Mouse (Mus musculus) gastrocnemius, postnatal 14 days (tissue): ENCODE results near the gene Wwox. TPM values are rescaled to one million over a fixed set of nuclear protein-coding genes. Genes with fewer than 3 reads are reported as not detected.

Experiments used
- DNase-seq: peaks from one replicate; pipeline ENCODE4 v3.0.0; 2021; ENCODE audit warnings: mixed read lengths
- intact Hi-C: fragments of 180-260 bp; cut with DNase I; formaldehyde crosslinking; loops from one replicate; pipeline ENCODE4 v1.15.1; 2025; ENCODE audit warnings: low total_unique reads
- total RNA-seq, 2 experiments: library from RNA; stranded (reverse); gene quantifications; 2 replicates each; pipeline ENCODE4 v1.2.3; 2021

The Wwox gene
- total RNA-seq, 2 experiments from 2014 or later: 7.2 to 7.8 TPM

DNA sequence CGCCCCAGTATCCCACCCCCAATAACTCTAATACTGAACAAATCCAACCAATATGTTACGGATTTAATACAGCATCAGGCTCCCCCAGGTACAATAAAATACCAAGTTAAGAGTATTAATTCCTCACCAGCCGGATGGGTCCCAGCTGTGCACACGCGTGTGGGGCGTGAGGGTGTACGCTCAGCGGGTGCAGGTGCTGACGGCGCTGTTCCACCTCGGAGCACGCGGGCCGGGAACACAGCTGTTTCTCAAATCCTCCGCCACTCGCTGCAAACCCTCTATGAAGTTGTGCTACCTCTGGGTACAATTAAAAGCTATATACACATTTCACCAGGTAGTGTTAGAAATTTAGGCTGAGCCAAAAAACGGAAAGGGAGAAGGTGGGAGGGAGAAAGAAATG is 818.0 kb downstream of the Wwox start:
- no peak for DNase-seq
- intact Hi-C loops: no loop called here

GRCm38 (mm10) chr8:115259806-115260205 is 820.4 kb downstream of the Wwox start:
- intact Hi-C loops: no loop called here
- DNase-seq: no peak

DNA sequence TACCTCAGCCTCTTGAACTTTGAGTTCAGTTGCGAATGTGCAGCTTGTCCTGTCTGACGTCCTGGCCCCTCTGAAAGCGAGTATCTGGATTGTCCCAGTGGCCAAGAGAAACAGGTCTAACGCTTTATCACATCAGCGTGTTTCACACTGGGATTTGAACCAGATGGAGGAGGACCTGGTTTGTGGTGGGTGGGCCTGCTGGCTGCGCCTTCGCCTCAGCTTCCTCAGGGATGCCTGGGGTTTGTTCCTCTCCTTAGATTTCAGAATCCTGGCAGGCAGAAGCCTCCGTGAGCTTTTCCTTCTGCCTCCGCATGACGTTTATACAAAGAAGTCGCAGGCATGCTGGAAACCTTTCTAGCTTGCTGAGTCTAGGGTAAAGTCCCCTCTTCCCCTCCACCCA is 827.7 kb downstream of the Wwox start:
- DNase-seq: no peak
- intact Hi-C loops: no loop called here

- intact Hi-C loops: no loop called here
- DNase-seq: no peak
These were observed 830.1 kb downstream of the Wwox start for GRCm38 (mm10) chr8:115269601-115270000.

- intact Hi-C loops: no loop called here
- no peak for DNase-seq
These were observed 834.5 kb downstream of the Wwox start for GRCm38 (mm10) chr8:115273976-115274375.

GRCm38 (mm10) chr8:115276281-115276680 is 836.8 kb downstream of the Wwox start:
- intact Hi-C loops: no loop called here
- DNase-seq: no peak

DNA sequence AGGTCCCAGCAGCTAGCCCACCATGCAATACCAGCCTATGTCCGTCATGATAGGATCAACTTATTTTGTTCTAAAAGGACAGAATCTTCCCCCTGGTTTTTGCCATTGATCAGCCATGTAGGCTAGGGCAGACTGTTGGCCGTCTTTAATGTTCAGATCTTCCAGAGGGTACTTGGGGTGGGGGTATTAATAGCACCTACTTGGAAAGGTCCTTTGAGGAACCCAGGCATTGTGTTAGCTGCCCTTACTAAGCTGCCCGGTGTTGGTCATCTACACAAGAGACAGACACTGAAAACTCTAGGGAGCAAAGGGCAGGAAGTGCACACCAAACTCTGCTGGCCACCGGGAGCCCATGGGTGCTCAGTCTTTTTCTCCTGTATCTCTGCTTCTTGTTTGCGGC is 838.8 kb downstream of the Wwox start:
- DNase-seq: no peak
- intact Hi-C loops: no loop called here

DNA sequence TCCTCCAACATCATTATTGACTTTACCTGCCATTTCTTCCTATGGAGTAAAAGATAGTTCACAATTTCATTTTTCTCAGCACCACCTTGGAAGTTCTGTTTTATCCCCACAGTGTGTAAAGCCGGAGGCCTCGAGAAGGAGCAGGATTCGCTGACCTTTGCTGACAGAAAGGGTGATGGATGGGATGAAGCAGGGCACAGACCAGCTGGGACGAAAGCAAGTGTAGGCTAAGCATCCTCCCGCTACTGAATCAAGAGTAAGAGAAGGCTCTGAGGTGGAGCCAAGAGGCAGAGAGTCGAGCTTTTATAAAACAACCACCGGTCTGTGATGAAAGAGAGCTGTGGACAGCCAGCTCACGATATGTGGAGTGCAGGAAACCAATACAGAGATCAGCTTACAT is 850.8 kb downstream of the Wwox start:
- DNase-seq: no peak
- intact Hi-C loops: no loop called here

GRCm38 (mm10) chr8:115296760-115297159 is 857.3 kb downstream of the Wwox start:
- DNase-seq: no peak
- intact Hi-C loops: no loop called here

DNA sequence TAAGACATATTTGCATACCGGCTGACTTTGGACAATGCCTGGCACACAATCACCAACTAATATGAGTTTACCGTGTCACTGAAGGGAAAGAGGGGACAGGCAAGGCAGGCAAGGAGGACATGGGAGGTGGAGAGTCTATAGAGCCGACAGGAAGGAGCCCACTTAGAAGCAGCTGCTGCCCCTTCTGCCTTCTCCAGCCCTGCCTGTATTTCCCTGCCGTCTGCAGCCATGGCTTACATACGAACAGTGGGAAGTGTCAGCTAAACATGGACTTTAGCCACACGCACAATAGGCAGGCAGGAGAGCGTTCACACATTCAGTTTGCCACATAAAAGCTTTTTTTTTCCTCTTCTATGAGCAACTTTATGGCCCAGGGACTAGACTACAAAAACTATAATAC is 863.0 kb downstream of the Wwox start:
- intact Hi-C loops: no loop called here
- no peak for DNase-seq

GRCm38 (mm10) chr8:115307412-115307811 is 868.0 kb downstream of the Wwox start:
- intact Hi-C loops: no loop called here
- no peak for DNase-seq

DNA sequence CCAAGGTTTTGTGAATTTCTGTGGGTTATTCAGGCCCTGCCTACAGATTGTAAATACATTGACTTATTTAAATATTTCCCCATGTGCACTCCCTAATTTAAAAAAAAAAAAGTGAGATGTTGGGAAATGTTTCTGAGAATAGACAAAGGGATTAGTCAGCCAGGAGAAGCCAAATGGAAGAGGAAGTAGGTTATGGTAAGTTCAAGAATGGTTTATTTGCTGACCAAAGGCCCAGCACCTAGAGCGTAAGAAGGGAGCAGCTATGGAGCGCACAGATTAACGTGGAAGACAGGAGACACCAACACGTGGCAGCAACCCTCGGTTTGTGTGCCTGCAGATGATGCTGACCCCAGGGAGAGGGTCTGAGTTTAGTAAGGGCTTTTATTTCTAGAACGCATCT is 871.5 kb downstream of the Wwox start:
- DNase-seq: no peak
- intact Hi-C loops: no loop called here

- DNase-seq: no peak
- intact Hi-C loops: no loop called here
These were observed 872.9 kb downstream of the Wwox start for GRCm38 (mm10) chr8:115312371-115312770.

DNA sequence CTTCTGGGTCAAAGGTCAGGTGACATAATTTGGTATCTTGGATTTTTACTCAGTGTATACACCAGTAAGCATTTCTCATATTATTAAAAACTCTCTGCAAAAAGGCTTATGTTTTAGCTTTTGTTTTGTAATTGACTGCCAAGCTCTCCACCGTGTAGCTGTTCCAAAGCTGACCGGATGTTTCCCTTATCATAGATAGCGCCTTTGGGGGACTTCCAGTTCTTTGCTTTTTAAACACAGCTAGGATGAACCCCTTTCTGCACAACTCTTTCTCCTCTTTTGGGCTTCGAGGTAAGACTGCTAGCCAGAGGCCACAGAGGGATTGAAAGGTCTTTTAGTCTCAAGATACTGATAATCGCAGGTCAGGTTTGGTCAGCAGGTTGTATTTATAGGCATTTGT is 883.0 kb downstream of the Wwox start:
- intact Hi-C loops: no loop called here
- DNase-seq: no peak

DNA sequence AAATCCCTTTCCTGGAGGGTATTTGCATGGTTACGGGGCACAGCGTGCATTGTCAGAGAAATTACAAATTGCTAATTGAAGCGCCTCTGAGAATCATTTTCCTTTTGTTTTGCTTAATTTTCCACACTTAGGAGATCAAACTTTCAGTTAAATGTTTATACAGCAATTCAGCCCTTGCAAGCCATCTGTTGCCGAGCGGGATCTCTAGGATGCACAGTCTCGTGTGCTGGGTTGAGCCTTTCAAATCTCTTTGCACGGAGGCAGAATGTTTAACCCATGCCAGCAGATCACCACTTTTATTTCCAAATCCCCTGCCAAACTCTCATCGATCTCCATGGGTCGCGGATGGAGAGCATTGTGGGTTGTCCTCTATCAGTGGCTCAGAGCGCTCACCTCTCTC is 891.2 kb downstream of the Wwox start:
- DNase-seq: no peak
- intact Hi-C loops: no loop called here

DNA sequence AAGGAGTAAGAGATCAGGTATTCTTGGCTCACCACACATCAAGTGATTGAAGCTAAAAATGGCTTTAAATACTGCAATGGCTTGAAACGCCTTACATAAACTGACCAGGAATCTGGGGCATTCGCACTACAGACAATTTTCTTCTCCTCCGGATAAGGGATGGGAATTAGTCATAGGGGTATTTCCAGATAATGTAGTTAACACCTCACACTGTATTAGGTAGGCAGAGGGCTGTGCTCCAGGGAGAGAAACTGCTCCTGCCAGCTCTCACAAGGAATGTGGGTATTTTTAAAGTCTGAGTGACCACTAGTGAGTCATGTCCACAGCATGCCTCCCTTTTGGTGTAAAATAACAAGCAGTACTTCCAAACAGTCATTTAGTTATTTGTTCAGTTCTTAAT is 894.5 kb downstream of the Wwox start:
- no peak for DNase-seq
- intact Hi-C loops: no loop called here

- intact Hi-C loops: no loop called here
- no peak for DNase-seq
These were observed 896.9 kb downstream of the Wwox start for GRCm38 (mm10) chr8:115336361-115336760.

- intact Hi-C loops: no loop called here
- no peak for DNase-seq
These were observed 909.2 kb downstream of the Wwox start for GRCm38 (mm10) chr8:115348704-115349103.

- intact Hi-C loops: no loop called here
- DNase-seq: no peak
These were observed 911.3 kb downstream of the Wwox start for GRCm38 (mm10) chr8:115350707-115351106.

DNA sequence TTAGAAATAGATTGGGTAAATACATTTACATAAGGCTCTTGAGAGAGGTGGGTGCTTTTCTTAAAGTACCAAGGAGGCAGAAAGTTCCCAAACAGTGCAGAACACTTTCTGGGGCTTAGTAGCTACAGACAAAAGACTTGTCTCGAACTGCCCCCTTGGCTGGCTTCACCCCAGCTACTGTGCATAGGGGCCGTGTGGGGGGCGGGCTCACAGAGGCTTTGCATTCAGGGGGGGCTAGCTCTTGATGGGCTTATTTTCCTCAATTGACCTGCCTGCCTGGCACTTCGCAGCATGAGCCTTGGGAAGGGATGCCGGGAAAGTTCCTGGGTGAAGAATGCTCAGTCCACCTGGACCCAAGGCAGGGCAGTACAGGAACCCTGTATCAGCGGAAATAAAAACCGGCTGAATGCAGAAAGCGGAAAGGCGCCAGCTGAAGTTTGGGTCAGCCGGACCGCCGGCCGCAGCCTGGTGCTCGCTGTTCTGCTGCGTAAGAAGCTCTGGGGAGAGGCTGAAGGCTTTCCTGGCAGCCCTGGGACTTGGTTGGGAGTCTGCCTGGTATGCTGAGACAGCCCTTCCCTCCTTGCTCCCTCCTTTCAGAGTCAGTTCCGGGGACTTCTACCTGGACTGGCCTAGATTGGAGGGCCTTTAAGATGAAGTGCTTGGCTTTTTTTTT is 918.3 kb downstream of the Wwox start:
- intact Hi-C loops: no loop called here
- peak; percentile 56 for DNase-seq

GRCm38 (mm10) chr8:115358481-115358880 is 919.0 kb downstream of the Wwox start:
- no peak for DNase-seq
- intact Hi-C loops: no loop called here

- intact Hi-C loops: no loop called here
- DNase-seq: no peak
These were observed 920.2 kb downstream of the Wwox start for GRCm38 (mm10) chr8:115359701-115360100.
